Comparison of ENCODE assay signal across 17 mouse cellular contexts in genomic region chr12:75522931-75523330, GRCm38 (mm10).
"Had no signal": no experiment of that assay in that cellular context is flagged by ENCODE, and none has a peak within 500 bp of the region (broad histone marks: within the 10 kb centered on the region; RNA-seq: fewer than 3 reads in every experiment).

No protein-coding gene starts in this region.

- H3K4me1 ChIP-seq: neural tube, embryonic 12.5 days had no signal

- H3K9me3 ChIP-seq: lung, embryonic 15.5 days; megakaryocyte, embryonic 14.5 days; midbrain, embryonic 13.5 days; midbrain, embryonic 15.5 days; neural tube, embryonic 12.5 days; stomach, embryonic 15.5 days had no signal

- H3K4me2 ChIP-seq: lung, embryonic 15.5 days; midbrain, embryonic 11.5 days; midbrain, embryonic 13.5 days; midbrain, embryonic 15.5 days; neural tube, embryonic 12.5 days; stomach, embryonic 15.5 days had no signal

- H3K27ac ChIP-seq: lung, embryonic 15.5 days; macrophage; midbrain, embryonic 13.5 days; midbrain, embryonic 15.5 days; neural tube, embryonic 12.5 days; stomach, embryonic 15.5 days; stomach, postnatal 0 days had no signal

- H3K27me3 ChIP-seq: lung, embryonic 15.5 days; megakaryocyte, embryonic 14.5 days; midbrain, embryonic 13.5 days; midbrain, embryonic 15.5 days; neural tube, embryonic 12.5 days; stomach, embryonic 15.5 days had no signal

- ATAC-seq: lung, postnatal 0 days; midbrain, embryonic 13.5 days; midbrain, embryonic 15.5 days had no signal

- H3K4me3 ChIP-seq: lung, embryonic 15.5 days; megakaryocyte, embryonic 14.5 days; midbrain, embryonic 13.5 days; midbrain, embryonic 15.5 days; neural tube, embryonic 12.5 days; stomach, embryonic 15.5 days had no signal

- H3K36me3 ChIP-seq: lung, embryonic 15.5 days; midbrain, embryonic 13.5 days; midbrain, embryonic 15.5 days; neural tube, embryonic 12.5 days; stomach, embryonic 15.5 days had no signal

- DNase-seq: lung, adult 2 months; lung, postnatal 14 days; lung, postnatal 36 days; right cerebral cortex, postnatal 14 days; thymus, adult 2 months; thymus, postnatal 25 days; thymus, postnatal 4 days had no signal

- H3K9ac ChIP-seq: lung, embryonic 15.5 days; midbrain, embryonic 13.5 days; midbrain, embryonic 15.5 days; neural tube, embryonic 12.5 days; stomach, embryonic 15.5 days had no signal
